Mouse (Mus musculus): ENCODE results near the gene D630003M21Rik.
A peak's percentile ranks its signal among the peaks of the same experiment; 100 is the strongest.

The D630003M21Rik gene

DNA sequence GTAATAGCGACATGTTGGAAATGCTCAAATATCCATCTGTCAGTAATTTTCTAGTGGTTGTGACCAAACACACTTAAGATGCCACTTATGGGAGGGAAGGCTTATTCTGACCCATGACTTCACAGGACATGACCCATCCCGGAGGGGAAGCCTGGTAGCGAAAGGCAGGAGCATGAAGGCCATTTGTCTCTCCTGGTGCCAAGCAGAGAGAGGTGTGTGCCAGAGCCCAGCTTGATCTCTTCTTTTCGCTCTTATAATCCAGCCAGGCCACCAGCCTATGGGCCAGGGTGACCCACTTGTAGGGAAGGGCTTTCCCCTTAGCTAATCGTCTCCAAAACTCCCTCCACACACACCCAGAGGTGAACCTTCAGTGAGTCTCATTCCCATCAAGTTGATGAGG is 9.1 kb upstream of the D630003M21Rik start:
- DNase-seq (ENCODE audit: extremely low spot score, low spot score) = no peak

- no peak for DNase-seq (ENCODE audit: extremely low spot score, low spot score)
Measured at GRCm38 (mm10) chr2:158236698-158237097, 7.7 kb upstream of the D630003M21Rik start.

DNA sequence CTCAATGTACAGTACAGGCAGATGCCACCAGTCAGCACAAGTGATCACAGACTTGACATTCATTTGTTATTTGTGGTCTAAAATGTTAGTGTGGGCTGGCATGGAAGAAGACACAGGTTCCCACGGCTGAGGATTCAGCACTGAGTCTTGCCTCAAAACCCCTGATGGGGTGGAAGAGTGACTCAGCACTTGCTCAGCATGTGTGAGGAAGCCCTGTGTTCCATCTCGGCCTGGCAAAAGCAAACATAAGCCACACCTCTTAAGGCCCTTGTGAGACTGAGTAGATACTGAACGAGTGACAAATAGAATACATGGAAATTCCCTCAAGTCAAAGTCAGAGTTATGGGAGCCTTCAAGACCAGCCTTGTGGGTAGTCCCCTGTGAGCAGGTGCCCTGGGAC is 4.1 kb upstream of the D630003M21Rik start:
- DNase-seq (ENCODE audit: extremely low spot score, low spot score) = no peak

DNA sequence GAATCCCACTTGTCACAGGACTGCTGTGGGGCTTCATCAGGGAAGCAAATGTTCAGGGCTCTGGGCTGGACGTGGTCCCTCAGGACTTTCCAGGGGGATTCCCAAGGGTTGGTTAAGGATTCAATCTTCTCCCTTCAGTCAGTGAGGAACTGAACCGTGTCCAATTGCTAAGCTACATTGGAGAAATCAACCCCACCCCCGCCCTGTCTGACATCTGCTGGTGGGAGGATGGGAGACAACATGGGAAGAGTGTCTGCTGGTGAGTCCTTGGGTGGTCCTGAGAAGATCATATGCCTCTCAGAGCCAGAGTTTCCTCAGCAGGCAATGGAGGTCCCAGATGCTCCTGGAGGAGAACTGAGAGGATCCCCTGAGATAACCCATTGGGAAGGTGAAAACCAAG is 3.4 kb upstream of the D630003M21Rik start:
- DNase-seq (ENCODE audit: extremely low spot score, low spot score) = no peak

- no peak for DNase-seq (ENCODE audit: extremely low spot score, low spot score)
Measured at GRCm38 (mm10) chr2:158231071-158231470, 2.0 kb upstream of the D630003M21Rik start.

GRCm38 (mm10) chr2:158230617-158231016 is 1.6 kb upstream of the D630003M21Rik start:
- DNase-seq (ENCODE audit: extremely low spot score, low spot score) = no peak

DNA sequence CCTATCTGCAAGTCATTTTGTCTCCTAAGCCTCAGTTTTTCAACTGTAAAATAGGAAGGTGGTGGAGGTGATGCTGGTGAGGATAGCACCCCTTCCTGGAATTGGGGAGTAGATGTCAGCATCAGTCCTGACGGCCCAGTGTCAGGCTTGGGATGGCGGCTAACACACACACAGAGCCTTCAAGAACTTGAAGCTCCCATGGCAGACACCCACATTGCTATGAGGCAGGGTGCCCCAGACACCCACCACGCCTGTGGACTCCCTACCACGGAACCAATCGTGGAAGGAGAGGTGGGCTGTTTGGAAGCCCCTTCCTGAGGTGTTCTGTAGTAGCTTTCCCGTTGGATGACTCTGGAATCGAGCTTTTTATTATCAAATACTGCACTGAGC is 476 bp upstream of the D630003M21Rik start:
- no peak for DNase-seq (ENCODE audit: extremely low spot score, low spot score)

GRCm38 (mm10) chr2:158225301-158225700 is 3.7 kb downstream of the D630003M21Rik start:
- DNase-seq (ENCODE audit: extremely low spot score, low spot score) = no peak

DNA sequence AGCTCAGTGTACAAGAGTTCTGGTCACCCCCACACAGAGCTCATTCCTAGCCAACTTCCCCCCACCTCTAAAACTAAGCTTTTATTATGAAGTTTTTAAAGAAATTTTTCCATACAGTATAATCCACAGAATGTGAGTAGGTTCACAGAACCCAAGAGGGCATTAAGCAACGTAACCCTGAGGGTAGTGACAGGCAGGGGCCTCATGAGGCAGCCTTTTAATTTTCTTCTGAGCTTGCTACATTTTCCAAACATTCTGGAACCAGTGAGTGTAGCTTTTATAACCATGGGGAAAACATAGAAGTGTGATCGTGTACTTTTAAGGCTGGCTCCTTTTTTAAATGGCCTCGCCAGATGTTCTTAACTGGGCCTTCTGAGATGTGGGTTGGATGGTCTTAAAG is 5.5 kb downstream of the D630003M21Rik start:
- DNase-seq (ENCODE audit: extremely low spot score, low spot score) = no peak

DNA sequence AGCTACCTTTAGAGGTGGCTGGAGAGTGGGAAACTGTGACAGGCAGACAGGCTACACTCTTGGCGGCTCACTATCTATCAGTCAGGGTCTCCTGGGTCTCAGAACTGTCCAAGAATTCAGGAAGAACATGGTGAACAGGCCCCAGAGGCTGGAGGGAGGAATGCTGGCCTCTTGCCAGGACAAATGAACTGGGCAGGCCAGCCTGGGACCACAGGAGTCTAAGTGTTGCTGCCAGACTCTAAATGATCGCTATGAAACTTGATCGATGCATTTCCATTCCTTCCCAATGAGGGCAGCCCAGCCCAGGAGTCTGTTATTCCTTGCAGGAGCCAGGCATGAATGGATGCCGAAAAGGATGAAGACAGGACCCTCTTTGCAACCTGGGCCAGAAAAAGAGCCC is 6.4 kb downstream of the D630003M21Rik start:
- no peak for DNase-seq (ENCODE audit: extremely low spot score, low spot score)

- no peak for DNase-seq (ENCODE audit: extremely low spot score, low spot score)
Measured at GRCm38 (mm10) chr2:158221446-158222084, 7.5 kb downstream of the D630003M21Rik start.

DNA sequence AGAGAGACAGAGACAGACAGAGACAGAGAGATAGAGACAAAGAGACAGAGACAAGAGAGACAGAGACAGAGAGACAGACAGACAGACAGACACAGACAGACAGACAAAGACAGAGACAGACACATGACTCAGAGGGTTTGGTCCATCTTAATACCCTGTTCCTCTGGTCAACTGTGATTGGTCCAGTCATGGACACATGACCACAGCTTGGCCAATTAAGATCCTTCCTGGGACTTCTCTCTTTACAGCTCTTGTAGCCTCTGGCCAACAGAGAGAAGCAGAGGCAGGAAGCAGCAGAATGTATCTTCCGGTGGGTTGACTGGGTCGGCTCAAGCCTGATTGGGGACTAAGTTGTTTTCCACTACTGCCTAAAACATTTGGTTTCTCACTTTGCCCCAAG is 9.5 kb downstream of the D630003M21Rik start:
- no peak for DNase-seq (ENCODE audit: extremely low spot score, low spot score)

- DNase-seq (ENCODE audit: extremely low spot score, low spot score) = no peak
Measured at GRCm38 (mm10) chr2:158216510-158216909, 12.5 kb downstream of the D630003M21Rik start.

DNA sequence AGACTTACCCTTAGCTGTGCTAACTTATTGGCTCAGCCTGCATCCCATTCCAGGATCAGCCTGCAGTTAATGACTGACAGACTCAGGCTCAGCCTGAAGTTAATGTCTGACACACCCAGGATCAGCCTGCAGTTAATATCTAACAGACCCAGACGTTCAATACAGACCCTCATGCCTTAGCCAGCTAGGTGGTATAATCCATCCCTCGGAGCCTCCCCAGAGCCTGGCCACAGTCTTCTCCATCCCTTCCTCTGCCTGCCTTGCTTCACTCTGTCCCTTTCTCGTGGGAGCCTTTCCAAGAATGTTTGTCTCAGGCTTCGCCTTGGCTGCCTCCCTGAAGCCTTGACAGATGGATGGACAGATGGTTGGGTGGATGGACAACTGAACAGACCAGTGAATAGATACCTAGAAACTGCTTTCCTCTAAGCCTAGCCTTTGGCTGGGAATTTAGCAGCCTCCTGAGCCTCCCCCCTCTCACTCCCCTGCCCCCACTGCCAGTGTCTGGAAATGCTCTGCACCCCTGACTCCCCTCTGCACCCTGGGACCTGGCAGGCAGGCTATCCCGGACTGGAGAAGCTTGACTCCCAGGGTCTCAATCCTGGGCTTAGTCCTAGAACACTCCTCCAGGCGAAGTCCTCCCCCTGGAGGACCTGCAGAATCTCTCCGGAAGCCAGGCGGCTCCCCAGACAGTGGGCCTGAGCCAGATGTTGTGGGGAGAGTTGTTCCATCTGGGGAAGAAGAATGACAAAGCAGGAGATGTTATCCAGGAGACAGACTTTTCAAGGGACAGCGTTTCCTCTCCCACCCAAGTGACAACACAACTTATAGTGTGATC is 13.5 kb downstream of the D630003M21Rik start:
- DNase-seq (ENCODE audit: extremely low spot score, low spot score) = no peak

DNA sequence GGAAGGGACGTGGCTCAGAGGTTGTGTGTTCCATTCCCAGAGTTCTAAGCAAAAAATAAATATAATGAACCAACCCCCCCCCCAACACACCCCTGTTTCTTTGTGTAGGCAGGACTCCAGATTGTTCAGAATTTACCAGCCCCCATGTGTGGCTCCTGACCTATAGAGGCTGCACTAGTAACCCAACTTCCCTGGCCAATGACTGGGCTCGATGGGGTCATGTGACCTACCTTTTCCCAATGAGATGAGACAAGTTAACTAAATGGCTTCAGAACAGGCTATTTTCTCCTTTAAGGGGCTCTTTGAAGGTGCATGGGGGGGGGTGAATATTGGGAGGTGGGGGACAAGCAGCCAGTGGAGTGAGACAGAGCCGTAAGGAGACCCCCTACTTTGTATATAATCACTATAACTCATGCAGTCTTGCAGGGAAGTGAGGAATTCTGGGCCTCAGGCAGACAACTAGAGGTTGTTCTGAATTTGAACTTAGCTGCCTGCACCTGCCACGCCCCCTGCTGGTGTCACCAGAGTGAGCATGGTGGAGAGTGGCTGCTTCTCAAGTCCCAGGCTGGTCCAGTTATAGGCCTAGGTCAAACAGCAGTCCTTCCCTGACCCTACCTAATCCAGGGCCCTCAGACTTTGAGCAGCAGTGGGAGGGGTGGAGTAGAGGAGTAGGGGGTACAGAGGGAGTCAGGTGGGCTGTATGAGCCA is 17.1 kb downstream of the D630003M21Rik start:
- DNase-seq (ENCODE audit: extremely low spot score, low spot score) = no peak

DNA sequence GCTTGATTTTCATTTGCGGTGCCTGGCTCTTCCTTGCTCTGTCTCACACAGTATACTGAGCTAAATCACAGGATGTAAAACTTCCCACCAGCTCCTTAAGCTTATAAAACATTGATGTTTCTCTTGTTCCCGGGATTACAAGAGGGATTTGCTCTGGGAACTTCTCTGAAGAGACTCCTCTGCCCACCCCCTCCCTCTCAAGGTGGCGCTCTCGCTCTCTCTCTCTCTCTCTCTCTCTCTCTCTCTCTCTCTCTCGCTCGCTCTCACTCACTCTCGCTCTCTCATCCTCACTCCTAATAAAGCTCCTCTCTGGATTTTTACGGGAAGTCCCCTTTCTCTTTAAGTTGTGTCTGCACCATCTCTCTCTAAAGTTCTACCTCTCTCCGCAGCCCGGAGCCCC is 18.1 kb downstream of the D630003M21Rik start:
- no peak for DNase-seq (ENCODE audit: extremely low spot score, low spot score)

DNA sequence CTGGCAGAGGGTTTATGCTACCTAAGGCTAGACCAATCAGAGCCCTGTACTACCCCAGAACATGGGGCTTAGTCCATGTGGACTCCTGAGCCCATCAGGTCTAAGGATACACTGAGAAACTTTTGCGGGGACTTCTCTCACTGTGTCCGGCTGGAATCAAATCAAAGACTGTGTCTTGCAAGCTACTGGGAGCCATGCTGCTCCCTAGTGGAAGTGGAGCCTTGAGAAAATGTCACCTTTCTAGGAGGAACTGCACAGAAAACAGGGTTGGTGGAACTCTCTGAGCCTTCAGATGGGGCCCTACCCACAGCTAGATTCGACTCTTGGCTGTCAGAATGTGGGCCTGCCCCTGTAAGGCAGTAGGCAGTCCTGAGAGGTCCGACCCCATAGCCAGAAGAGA is 18.5 kb downstream of the D630003M21Rik start:
- DNase-seq (ENCODE audit: extremely low spot score, low spot score) = no peak

DNA sequence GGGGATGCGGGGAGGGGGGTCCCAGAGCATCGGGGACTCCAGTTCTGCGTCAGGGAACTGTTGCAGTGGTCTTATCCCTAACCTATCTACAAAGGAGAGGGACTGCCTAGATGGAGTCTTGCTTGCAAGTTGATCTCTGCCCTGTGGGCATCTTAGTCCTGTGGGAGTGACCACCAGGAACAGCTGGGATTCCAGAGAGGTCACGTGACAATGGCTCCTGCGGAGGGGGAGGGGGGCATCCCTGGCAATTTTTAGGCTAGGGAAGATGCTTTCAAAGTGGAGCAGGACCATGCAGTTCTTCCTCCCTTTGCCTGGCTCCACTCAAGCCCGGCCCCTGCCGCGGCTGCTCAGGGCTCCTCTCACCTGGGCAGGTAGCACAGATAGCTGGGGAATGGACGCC is 19.2 kb downstream of the D630003M21Rik start:
- DNase-seq (ENCODE audit: extremely low spot score, low spot score) = no peak

DNA sequence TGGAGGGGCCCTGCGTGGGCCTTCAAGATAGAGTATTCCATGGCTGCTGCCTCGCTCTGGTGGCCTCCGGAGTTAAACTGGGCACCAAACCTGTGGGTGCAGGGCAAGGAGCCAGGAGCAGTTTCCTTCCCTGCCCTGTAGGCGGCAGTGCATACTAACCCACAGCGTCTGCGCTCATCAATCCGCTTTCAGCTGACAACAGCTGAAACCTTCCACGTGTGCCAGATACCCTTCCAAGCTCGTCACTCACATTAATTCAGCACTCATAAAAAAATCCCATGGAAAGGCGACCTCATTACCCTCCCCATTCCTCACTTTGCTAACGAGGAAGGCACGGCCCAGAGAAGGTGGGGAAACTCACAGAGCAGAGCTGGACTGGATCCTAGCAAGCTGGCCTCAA is 21.2 kb downstream of the D630003M21Rik start:
- DNase-seq (ENCODE audit: extremely low spot score, low spot score) = peak; percentile 71

DNA sequence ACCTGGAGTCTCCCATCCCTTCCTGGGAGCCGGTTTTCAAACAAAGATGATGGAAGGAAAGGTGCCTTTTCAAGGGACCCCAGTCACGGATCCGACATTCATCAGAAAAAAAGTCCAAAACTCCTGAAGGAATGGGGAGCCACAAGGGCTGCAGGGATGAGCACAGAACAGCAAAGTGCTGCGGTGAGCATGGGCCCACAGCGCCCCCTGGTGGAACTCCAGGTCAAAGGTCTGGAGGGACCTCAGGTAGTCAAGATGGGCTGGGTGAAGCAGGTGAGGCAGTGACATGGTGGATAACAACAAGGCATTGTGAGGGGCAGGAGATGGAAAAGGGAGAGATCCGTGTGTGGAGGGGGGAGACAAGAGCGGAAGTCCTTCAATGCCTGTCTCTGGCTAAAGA is 24.9 kb downstream of the D630003M21Rik start:
- peak; percentile 81 for DNase-seq (ENCODE audit: extremely low spot score, low spot score)

GRCm38 (mm10) chr2:158203686-158204085 is 25.3 kb downstream of the D630003M21Rik start:
- DNase-seq (ENCODE audit: extremely low spot score, low spot score) = no peak

DNA sequence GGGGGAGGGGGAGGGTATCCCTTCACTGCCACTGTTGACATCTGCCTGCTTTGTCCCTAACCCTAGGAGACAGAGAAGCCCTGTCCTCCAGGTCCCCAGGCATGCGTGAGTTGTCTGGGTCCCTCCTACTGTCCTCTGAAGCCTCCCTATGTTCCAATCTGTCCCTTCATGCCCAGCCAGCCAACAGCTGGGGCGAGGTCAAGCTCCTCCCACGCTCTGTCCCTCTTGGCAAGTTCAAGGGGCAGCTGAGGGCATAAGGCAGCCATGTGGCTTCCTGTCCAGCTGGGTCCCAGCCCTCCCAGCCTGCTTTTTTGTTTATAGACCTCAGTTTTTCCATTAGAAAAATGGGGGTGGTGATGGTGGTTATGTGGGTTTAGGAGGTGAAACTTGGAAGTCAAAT is 29.7 kb downstream of the D630003M21Rik start:
- no peak for DNase-seq (ENCODE audit: extremely low spot score, low spot score)

Data from neural tube, embryonic 10.5 days (tissue).